Mouse (Mus musculus) liver, embryonic 13.5 days (tissue): ENCODE measurements around the gene Ampd2. TPM values are rescaled to one million over a fixed set of nuclear protein-coding genes. Genes with fewer than 3 reads are reported as not detected.

Experiments used
- ATAC-seq: fragments of 200-750 bp; cut with Nextera tagmentation; 2 replicates; pipeline ENCODE4 v1.8.0; 2017; ENCODE audit warnings: low read depth, mild to moderate bottlenecking, moderate number of reproducible peaks, moderate library complexity
- DNase-seq: peaks from one replicate; pipeline ENCODE4 v3.0.0; 2022
- H3K27ac ChIP-seq: fragments of 300-500 bp; sonication (generic); 2 replicates; pipeline ENCODE4 v1.5.1; 2015; ENCODE audit warnings: moderate library complexity, mild to moderate bottlenecking, inconsistent platforms
- H3K27me3 ChIP-seq: fragments of 300-500 bp; sonication (generic); 2 replicates; pipeline ENCODE4 v1.6.1; 2015; ENCODE audit warnings: mild to moderate bottlenecking, inconsistent platforms
- H3K36me3 ChIP-seq: fragments of 300-500 bp; sonication (generic); 2 replicates; pipeline ENCODE4 v1.6.1; 2015; ENCODE audit warnings: mild to moderate bottlenecking, inconsistent platforms
- H3K4me1 ChIP-seq: fragments of 300-500 bp; sonication (generic); replicated peaks from 2 replicates; pipeline ENCODE4 v1.6.1; 2015; ENCODE audit warnings: inconsistent platforms
- H3K4me2 ChIP-seq: fragments of 300-500 bp; sonication (generic); 2 replicates; pipeline ENCODE4 v1.6.1; 2015; ENCODE audit warnings: inconsistent platforms, mild to moderate bottlenecking, moderate library complexity
- H3K4me3 ChIP-seq: fragments of 300-500 bp; sonication (generic); replicated peaks from 2 replicates; pipeline ENCODE4 v1.5.1; 2015; ENCODE audit warnings: mild to moderate bottlenecking, inconsistent platforms
- H3K9ac ChIP-seq: fragments of 300-500 bp; sonication (generic); 2 replicates; pipeline ENCODE4 v1.6.1; 2015; ENCODE audit warnings: mild to moderate bottlenecking, inconsistent platforms
- H3K9me3 ChIP-seq: fragments of 300-500 bp; sonication (generic); replicated peaks from 2 replicates; pipeline ENCODE4 v1.6.1; 2016; ENCODE audit warnings: inconsistent platforms
- WGBS: fragments of 180-500 bp; shearing (Covaris S2); methylation state at CpG from one replicate; pipeline ENCODE4 v1.1.7; 2015; ENCODE audit not compliant: insufficient replicate concordance; 5-methylcytosine and 5-hydroxymethylcytosine counted together
- polyA plus RNA-seq: library from polyadenylated mRNA; unstranded; fragments of >200 nt; fragmentation: Nextera tagmentation; extraction: Ambion mirVana; gene quantifications from 2 replicates; pipeline ENCODE4 v1.2.1, GENCODE M21; 2015

The Ampd2 gene
- polyA plus RNA-seq, 1 experiment from 2014 or later = 46.0 TPM

- H3K36me3 ChIP-seq = peaks cover 30% of the 10 kb centered on the region
- no peaks in the 10 kb centered on the region for H3K27me3 ChIP-seq
- peaks cover 83% of the 10 kb centered on the region for H3K4me1 ChIP-seq
- H3K9ac ChIP-seq = peak overlapping the region; percentile 96
- no peak for DNase-seq
- peak overlapping the region; percentile 89 for H3K4me3 ChIP-seq
- H3K9me3 ChIP-seq = no peaks in the 10 kb centered on the region
- peak; percentile 19 for ATAC-seq
- H3K27ac ChIP-seq = peak overlapping the region; percentile 90
- 8% methylated on average over 13 of the region's 13 CpGs for WGBS
- H3K4me2 ChIP-seq = peak overlapping the region; percentile 99
Measured at GRCm38 (mm10) chr3:108084767-108085270, 1.6 kb downstream of the Ampd2 start.

GRCm38 (mm10) chr3:108083904-108084407, 2.5 kb downstream of the Ampd2 start:
- Histone ChIP-seq H3K9ac (peak overlapping the region; percentile 96), H3K4me2 (peak overlapping the region; percentile 99), H3K9me3 (no peaks in the 10 kb centered on the region), H3K4me3 (peak overlapping the region; percentile 89), H3K27ac (peak overlapping the region; percentile 90), H3K4me1 (peaks cover 76% of the 10 kb centered on the region), H3K27me3 (no peaks in the 10 kb centered on the region), H3K36me3 (peaks cover 39% of the 10 kb centered on the region)
- peak; percentile 29 for ATAC-seq
- WGBS = 44% methylated on average over 4 of the region's 4 CpGs
- no peak for DNase-seq

GRCm38 (mm10) chr3:108083161-108083560, 3.3 kb downstream of the Ampd2 start:
- WGBS = 10% methylated on average over 2 of the region's 2 CpGs
- peak overlapping the region; percentile 90 for H3K27ac ChIP-seq
- H3K4me2 ChIP-seq = peak overlapping the region; percentile 99
- peak overlapping the region; percentile 89 for H3K4me3 ChIP-seq
- H3K27me3 ChIP-seq = no peaks in the 10 kb centered on the region
- DNase-seq (no peak), ATAC-seq (no peak)
- H3K9me3 ChIP-seq = no peaks in the 10 kb centered on the region
- H3K4me1 ChIP-seq = peaks cover 70% of the 10 kb centered on the region
- peak overlapping the region; percentile 96 for H3K9ac ChIP-seq
- H3K36me3 ChIP-seq = peaks cover 47% of the 10 kb centered on the region

GRCm38 (mm10) chr3:108082251-108082875, 4.1 kb downstream of the Ampd2 start:
- no peaks in the 10 kb centered on the region for H3K27me3 ChIP-seq
- H3K4me1 ChIP-seq = peaks cover 64% of the 10 kb centered on the region
- H3K4me3 ChIP-seq = peak overlapping the region; percentile 89; the same call in 1 of the 2 replicates
- H3K4me2 ChIP-seq = peak overlapping the region; percentile 99
- ATAC-seq (no peak), DNase-seq (no peak)
- no peaks in the 10 kb centered on the region for H3K9me3 ChIP-seq
- H3K36me3 ChIP-seq = peaks cover 55% of the 10 kb centered on the region
- H3K27ac ChIP-seq = peak overlapping the region; percentile 90
- 88% methylated on average over 1 of the region's 1 CpGs for WGBS
- peak overlapping the region; percentile 96 for H3K9ac ChIP-seq

GRCm38 (mm10) chr3:108081681-108082080, 4.8 kb downstream of the Ampd2 start:
- H3K27ac ChIP-seq = peak overlapping the region; percentile 90
- H3K9ac ChIP-seq = peak overlapping the region; percentile 96
- peaks cover 62% of the 10 kb centered on the region for H3K36me3 ChIP-seq
- peak overlapping the region; percentile 99; the same call in 1 of the 2 replicates for H3K4me2 ChIP-seq
- no peak for DNase-seq
- no peak for ATAC-seq
- H3K9me3 ChIP-seq = no peaks in the 10 kb centered on the region
- no peak overlapping the region for H3K4me3 ChIP-seq
- peaks cover 57% of the 10 kb centered on the region for H3K4me1 ChIP-seq
- WGBS = 72% methylated on average over 4 of the region's 4 CpGs
- H3K27me3 ChIP-seq = no peaks in the 10 kb centered on the region

- WGBS = 87% methylated on average over 8 of the region's 9 CpGs
- H3K36me3 ChIP-seq = peaks cover 95% of the 10 kb centered on the region
- H3K4me2 ChIP-seq = no peak overlapping the region
- peaks cover 24% of the 10 kb centered on the region for H3K4me1 ChIP-seq
- DNase-seq (no peak), ATAC-seq (no peak)
- H3K9me3 ChIP-seq = no peaks in the 10 kb centered on the region
- H3K27me3 ChIP-seq = no peaks in the 10 kb centered on the region
- H3K27ac ChIP-seq = no peak overlapping the region
- no peak overlapping the region for H3K4me3 ChIP-seq
- H3K9ac ChIP-seq = no peak overlapping the region
Measured at GRCm38 (mm10) chr3:108076836-108077235, 9.6 kb downstream of the Ampd2 start.

DNA sequence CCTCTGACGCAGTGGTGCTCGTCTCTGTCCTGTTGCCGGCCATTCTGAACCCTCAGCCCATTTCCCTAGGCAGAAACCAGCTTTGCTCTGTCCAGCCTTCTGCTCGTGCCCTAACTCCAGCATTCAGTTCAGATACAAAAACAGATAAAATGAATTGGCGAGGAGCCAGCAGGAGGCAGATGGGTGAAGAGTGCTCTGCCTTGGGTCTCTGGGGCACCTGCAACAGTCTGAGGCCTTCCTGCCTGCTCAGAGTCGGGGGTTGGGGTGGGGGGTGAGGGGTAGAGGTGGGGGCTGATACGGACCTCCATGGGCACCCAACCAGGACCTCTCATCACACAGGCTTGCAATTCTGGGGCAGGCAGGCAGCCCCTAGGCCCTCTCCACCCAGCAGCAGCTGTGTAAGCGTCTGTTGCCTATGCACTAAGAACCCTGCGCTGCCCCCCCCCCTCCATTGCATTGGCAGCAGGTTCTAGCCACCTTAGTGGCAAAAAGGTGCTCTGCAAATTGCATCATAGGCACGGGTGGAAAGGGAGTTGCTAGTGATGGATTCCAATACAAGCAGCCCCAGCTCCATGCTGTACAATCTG, 13.4 kb downstream of the Ampd2 start:
- Histone ChIP-seq H3K9me3 (no peaks in the 10 kb centered on the region), H3K4me1 (peaks cover 40% of the 10 kb centered on the region), H3K4me2 (no peak overlapping the region), H3K4me3 (no peak overlapping the region), H3K27me3 (no peaks in the 10 kb centered on the region), H3K27ac (0 out of 2 replicates have a peak overlapping the region, but pooled peaks have one; percentile 23), H3K36me3 (peaks cover 63% of the 10 kb centered on the region), H3K9ac (no peak overlapping the region)
- ATAC-seq = no peak
- 74% methylated on average over 10 of the region's 10 CpGs for WGBS
- no peak for DNase-seq

- peak overlapping the region; percentile 11; the same call in 1 of the 2 replicates for H3K27ac ChIP-seq
- ATAC-seq (peak; percentile 38; the same call in 1 of the 2 replicates), DNase-seq (peak; percentile 70)
- H3K36me3 ChIP-seq = peaks cover 38% of the 10 kb centered on the region
- peak overlapping the region; percentile 25 for H3K4me2 ChIP-seq
- 59% methylated on average over 10 of the region's 10 CpGs for WGBS
- H3K27me3 ChIP-seq = no peaks in the 10 kb centered on the region
- H3K9ac ChIP-seq = no peak overlapping the region; the same call in 1 of the 2 replicates
- H3K4me1 ChIP-seq = peaks cover 42% of the 10 kb centered on the region
- no peak overlapping the region for H3K4me3 ChIP-seq
- no peaks in the 10 kb centered on the region for H3K9me3 ChIP-seq
Measured at GRCm38 (mm10) chr3:108070295-108071293, 15.9 kb downstream of the Ampd2 start.

- H3K9me3 ChIP-seq = no peaks in the 10 kb centered on the region
- H3K4me3 ChIP-seq = no peak overlapping the region
- 45% methylated on average over 13 of the region's 13 CpGs for WGBS
- peak overlapping the region; percentile 52 for H3K27ac ChIP-seq
- H3K4me2 ChIP-seq = peak overlapping the region; percentile 25
- DNase-seq = no peak
- H3K36me3 ChIP-seq = peaks cover 26% of the 10 kb centered on the region
- H3K4me1 ChIP-seq = peaks cover 45% of the 10 kb centered on the region
- H3K9ac ChIP-seq = 0 out of 2 replicates have a peak overlapping the region, but pooled peaks have one; percentile 5
- ATAC-seq = peak; percentile 66
- H3K27me3 ChIP-seq = no peaks in the 10 kb centered on the region
Measured at GRCm38 (mm10) chr3:108069231-108069870, 17.1 kb downstream of the Ampd2 start.

DNA sequence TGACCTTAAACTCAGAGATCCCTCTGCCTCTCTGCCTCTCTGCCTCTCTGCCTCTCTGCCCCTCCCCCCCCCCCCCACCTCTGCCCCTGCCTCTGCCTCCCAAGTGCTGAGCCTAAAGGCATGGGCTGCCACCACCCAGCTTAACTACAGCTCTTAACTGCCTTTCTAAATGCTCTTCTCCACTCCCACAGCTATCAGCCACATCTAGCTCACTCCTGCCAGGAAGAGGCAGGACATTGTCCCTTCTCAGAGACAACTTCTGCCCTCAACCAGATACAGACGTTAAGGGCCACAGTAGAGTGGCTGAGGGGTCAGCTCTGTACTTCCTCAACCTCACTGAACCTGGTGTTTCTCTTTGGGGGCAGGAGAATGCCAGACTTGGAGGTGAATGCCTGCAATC, 17.6 kb downstream of the Ampd2 start:
- no peaks in the 10 kb centered on the region for H3K27me3 ChIP-seq
- H3K9ac ChIP-seq = 0 out of 2 replicates have a peak overlapping the region, but pooled peaks have one; percentile 5
- peak overlapping the region; percentile 52 for H3K27ac ChIP-seq
- H3K36me3 ChIP-seq = peaks cover 20% of the 10 kb centered on the region
- no peak overlapping the region for H3K4me2 ChIP-seq
- DNase-seq (no peak), ATAC-seq (no peak)
- H3K9me3 ChIP-seq = no peaks in the 10 kb centered on the region
- no peak overlapping the region for H3K4me3 ChIP-seq
- peaks cover 44% of the 10 kb centered on the region for H3K4me1 ChIP-seq
- 0% methylated on average over 1 of the region's 1 CpGs for WGBS
